Mouse (Mus musculus): ENCODE data around the gene Pam. TPM values are rescaled to one million over a fixed set of nuclear protein-coding genes. Genes with fewer than 3 reads are reported as not detected.

Pam gene
- polyA plus RNA-seq, 1 experiment from 2014 or later, result 40.7 TPM

GRCm38 (mm10) chr1:98052775-98053174, 42.7 kb downstream of the Pam start:
- no peak for ATAC-seq (replicated peaks)
- Histone ChIP-seq H3K4me3 (no peak overlapping the region), H3K36me3 (replicated peaks) (no peaks in the 10 kb centered on the region), H3K4me1 (peaks cover 38% of the 10 kb centered on the region), H3K9ac (no peak overlapping the region), H3K4me2 (no peak overlapping the region), H3K9me3 (no peaks in the 10 kb centered on the region), H3K27ac (no peak overlapping the region), H3K27me3 (replicated peaks) (no peaks in the 10 kb centered on the region)
- WGBS, result 91% methylated on average over 4 of the region's 4 CpGs

GRCm38 (mm10) chr1:98051039-98051438, 44.4 kb downstream of the Pam start:
- Histone ChIP-seq H3K27ac (no peak overlapping the region), H3K9ac (no peak overlapping the region), H3K4me1 (peaks cover 36% of the 10 kb centered on the region), H3K27me3 (replicated peaks) (no peaks in the 10 kb centered on the region), H3K4me3 (no peak overlapping the region), H3K4me2 (no peak overlapping the region), H3K9me3 (no peaks in the 10 kb centered on the region), H3K36me3 (replicated peaks) (no peaks in the 10 kb centered on the region)
- WGBS, result 44% methylated on average over 3 of the region's 3 CpGs
- ATAC-seq (replicated peaks), result no peak

GRCm38 (mm10) chr1:98049756-98050155, 45.7 kb downstream of the Pam start:
- Histone ChIP-seq H3K4me3 (no peak overlapping the region), H3K9ac (no peak overlapping the region), H3K4me1 (peaks cover 36% of the 10 kb centered on the region), H3K9me3 (no peaks in the 10 kb centered on the region), H3K27ac (peak overlapping the region; percentile 9; the same call in 1 of the 2 replicates), H3K36me3 (replicated peaks) (no peaks in the 10 kb centered on the region), H3K27me3 (replicated peaks) (no peaks in the 10 kb centered on the region), H3K4me2 (no peak overlapping the region)
- no peak for ATAC-seq (replicated peaks)
- 77% methylated on average over 7 of the region's 7 CpGs for WGBS

- Histone ChIP-seq H3K4me3 (peak overlapping the region; percentile 26), H3K9ac (peak overlapping the region; percentile 19; the same call in 1 of the 2 replicates), H3K27ac (peak overlapping the region; percentile 85), H3K27me3 (replicated peaks) (no peaks in the 10 kb centered on the region), H3K36me3 (replicated peaks) (no peaks in the 10 kb centered on the region), H3K4me2 (peak overlapping the region; percentile 39), H3K9me3 (no peaks in the 10 kb centered on the region), H3K4me1 (peaks cover 27% of the 10 kb centered on the region)
- 5% methylated on average over 5 of the region's 5 CpGs for WGBS
- peak; percentile 49 for ATAC-seq (replicated peaks)
These were observed 47.1 kb downstream of the Pam start for GRCm38 (mm10) chr1:98048218-98048801.

- ATAC-seq (replicated peaks), result peak; percentile 95
- no peaks in the 10 kb centered on the region for H3K9me3 ChIP-seq
- peaks cover 27% of the 10 kb centered on the region for H3K4me1 ChIP-seq
- peak overlapping the region; percentile 85 for H3K27ac ChIP-seq
- H3K4me2 ChIP-seq, result peak overlapping the region; percentile 39
- peak overlapping the region; percentile 26 for H3K4me3 ChIP-seq
- peak overlapping the region; percentile 19; the same call in 1 of the 2 replicates for H3K9ac ChIP-seq
- H3K36me3 ChIP-seq (replicated peaks), result no peaks in the 10 kb centered on the region
- no peaks in the 10 kb centered on the region for H3K27me3 ChIP-seq (replicated peaks)
- 16% methylated on average over 10 of the region's 10 CpGs for WGBS
These were observed 47.9 kb downstream of the Pam start for GRCm38 (mm10) chr1:98047284-98048217.

GRCm38 (mm10) chr1:98042425-98042824, 53.0 kb downstream of the Pam start:
- Histone ChIP-seq H3K4me2 (no peak overlapping the region), H3K9ac (no peak overlapping the region), H3K27me3 (replicated peaks) (no peaks in the 10 kb centered on the region), H3K36me3 (replicated peaks) (no peaks in the 10 kb centered on the region), H3K9me3 (no peaks in the 10 kb centered on the region), H3K4me1 (peaks cover 7% of the 10 kb centered on the region), H3K27ac (peak overlapping the region; percentile 45; the same call in 1 of the 2 replicates), H3K4me3 (no peak overlapping the region)
- ATAC-seq (replicated peaks), result no peak
- WGBS, result 12% methylated on average over 2 of the region's 2 CpGs

- no peaks in the 10 kb centered on the region for H3K9me3 ChIP-seq
- no peak overlapping the region for H3K4me2 ChIP-seq
- 86% methylated on average over 3 of the region's 3 CpGs for WGBS
- H3K4me3 ChIP-seq, result no peak overlapping the region
- no peaks in the 10 kb centered on the region for H3K27me3 ChIP-seq (replicated peaks)
- H3K27ac ChIP-seq, result no peak overlapping the region
- ATAC-seq (replicated peaks), result no peak
- H3K4me1 ChIP-seq, result no peaks in the 10 kb centered on the region; the same call in 1 of the 2 replicates
- no peak overlapping the region for H3K9ac ChIP-seq
- H3K36me3 ChIP-seq (replicated peaks), result no peaks in the 10 kb centered on the region
These were observed 57.2 kb downstream of the Pam start for GRCm38 (mm10) chr1:98038252-98038651.

GRCm38 (mm10) chr1:98035736-98036135, 59.7 kb downstream of the Pam start:
- Histone ChIP-seq H3K9me3 (no peaks in the 10 kb centered on the region), H3K4me2 (no peak overlapping the region), H3K4me1 (no peaks in the 10 kb centered on the region), H3K36me3 (replicated peaks) (no peaks in the 10 kb centered on the region), H3K27me3 (replicated peaks) (no peaks in the 10 kb centered on the region), H3K27ac (no peak overlapping the region), H3K4me3 (no peak overlapping the region), H3K9ac (no peak overlapping the region)
- WGBS, result 91% methylated on average over 2 of the region's 2 CpGs
- no peak for ATAC-seq (replicated peaks)

GRCm38 (mm10) chr1:98031802-98032201, 63.6 kb downstream of the Pam start:
- Histone ChIP-seq H3K4me2 (no peak overlapping the region), H3K9me3 (no peaks in the 10 kb centered on the region), H3K4me1 (no peaks in the 10 kb centered on the region), H3K27me3 (replicated peaks) (no peaks in the 10 kb centered on the region), H3K4me3 (no peak overlapping the region), H3K36me3 (replicated peaks) (no peaks in the 10 kb centered on the region), H3K27ac (no peak overlapping the region), H3K9ac (no peak overlapping the region)
- 60% methylated on average over 8 of the region's 8 CpGs for WGBS
- ATAC-seq (replicated peaks), result peak; percentile 81

- H3K27me3 ChIP-seq (replicated peaks), result no peaks in the 10 kb centered on the region
- H3K4me2 ChIP-seq, result no peak overlapping the region
- no peak overlapping the region for H3K9ac ChIP-seq
- H3K4me3 ChIP-seq, result no peak overlapping the region
- ATAC-seq (replicated peaks), result no peak
- no peaks in the 10 kb centered on the region for H3K9me3 ChIP-seq
- WGBS, result 91% methylated on average over 5 of the region's 5 CpGs
- H3K36me3 ChIP-seq (replicated peaks), result no peaks in the 10 kb centered on the region
- no peak overlapping the region for H3K27ac ChIP-seq
- no peaks in the 10 kb centered on the region for H3K4me1 ChIP-seq
These were observed 66.4 kb downstream of the Pam start for GRCm38 (mm10) chr1:98029025-98029424.

- no peaks in the 10 kb centered on the region for H3K27me3 ChIP-seq (replicated peaks)
- no peaks in the 10 kb centered on the region for H3K4me1 ChIP-seq
- ATAC-seq (replicated peaks), result no peak
- no peak overlapping the region for H3K4me2 ChIP-seq
- no peak overlapping the region for H3K27ac ChIP-seq
- H3K9me3 ChIP-seq, result no peaks in the 10 kb centered on the region
- no peak overlapping the region for H3K4me3 ChIP-seq
- 93% methylated on average over 5 of the region's 5 CpGs for WGBS
- no peak overlapping the region for H3K9ac ChIP-seq
- H3K36me3 ChIP-seq (replicated peaks), result no peaks in the 10 kb centered on the region
These were observed 67.0 kb downstream of the Pam start for GRCm38 (mm10) chr1:98028468-98028867.

- H3K27ac ChIP-seq, result no peak overlapping the region
- no peak overlapping the region for H3K4me2 ChIP-seq
- H3K4me3 ChIP-seq, result no peak overlapping the region
- 91% methylated on average over 4 of the region's 4 CpGs for WGBS
- no peaks in the 10 kb centered on the region for H3K27me3 ChIP-seq (replicated peaks)
- H3K9me3 ChIP-seq, result no peaks in the 10 kb centered on the region
- H3K4me1 ChIP-seq, result no peaks in the 10 kb centered on the region
- no peak overlapping the region for H3K9ac ChIP-seq
- ATAC-seq (replicated peaks), result no peak
- no peaks in the 10 kb centered on the region for H3K36me3 ChIP-seq (replicated peaks)
These were observed 67.5 kb downstream of the Pam start for GRCm38 (mm10) chr1:98027959-98028358.

Data from midbrain, embryonic 15.5 days (tissue).